Mouse (Mus musculus): ENCODE measurements around the gene Wnt3. TPM values are rescaled to one million over a fixed set of nuclear protein-coding genes. Genes with fewer than 3 reads are reported as not detected.
A peak's percentile ranks its signal among the peaks of the same experiment; 100 is the strongest.

The Wnt3 gene
- polyA plus RNA-seq (2016; fragmentation: Nextera tagmentation; extraction: Ambion mirVana): 5.3 and 5.8 TPM in 2 replicates

- Histone ChIP-seq H3K27me3 (ENCODE audit: low read depth, poor library complexity, severe bottlenecking) (peaks cover 100% of the 10 kb centered on the region), H3K4me1 (peaks cover 39% of the 10 kb centered on the region), H3K27ac (no peak within 1 kb of the TSS), H3K9me3 (replicated peaks) (no peaks in the 10 kb centered on the region), H3K4me3 (peak within 1 kb of the TSS; percentile 41), H3K36me3 (no peaks in the 10 kb centered on the region)
- WGBS: under 1% methylated on average over 60 of the region's 60 CpGs
- peak; percentile 70 for DNase-seq (ENCODE audit: low spot score)
Measured at GRCm38 (mm10) chr11:103773387-103774227, at the start of gene Wnt3. TSS of gene Wnt3 (plus strand) at chr11:103774150.

GRCm38 (mm10) chr11:103724331-103724771, 49.6 kb upstream of the Wnt3 start:
- no peak for DNase-seq (ENCODE audit: low spot score)
- no peaks in the 10 kb centered on the region for H3K9me3 ChIP-seq (replicated peaks)
- no peak overlapping the region for H3K27ac ChIP-seq
- H3K27me3 ChIP-seq (ENCODE audit: low read depth, poor library complexity, severe bottlenecking): peaks cover 7% of the 10 kb centered on the region; the same call in 1 of the 2 replicates
- H3K4me1 ChIP-seq: peaks cover 16% of the 10 kb centered on the region
- H3K36me3 ChIP-seq: no peaks in the 10 kb centered on the region
- 71% methylated on average over 11 of the region's 11 CpGs for WGBS
- H3K4me3 ChIP-seq: no peak overlapping the region

- H3K36me3 ChIP-seq: no peaks in the 10 kb centered on the region
- H3K9me3 ChIP-seq (replicated peaks): no peaks in the 10 kb centered on the region
- 79% methylated on average over 9 of the region's 9 CpGs for WGBS
- H3K4me1 ChIP-seq: peaks cover 7% of the 10 kb centered on the region
- peaks cover 38% of the 10 kb centered on the region; the same call in 1 of the 2 replicates for H3K27me3 ChIP-seq (ENCODE audit: low read depth, poor library complexity, severe bottlenecking)
- no peak for DNase-seq (ENCODE audit: low spot score)
- H3K27ac ChIP-seq: no peak overlapping the region
- no peak overlapping the region for H3K4me3 ChIP-seq
Measured at GRCm38 (mm10) chr11:103729282-103729985, 44.5 kb upstream of the Wnt3 start.

- H3K36me3 ChIP-seq: no peaks in the 10 kb centered on the region
- no peak overlapping the region for H3K27ac ChIP-seq
- peaks cover 42% of the 10 kb centered on the region; the same call in 1 of the 2 replicates for H3K27me3 ChIP-seq (ENCODE audit: low read depth, poor library complexity, severe bottlenecking)
- WGBS: 93% methylated on average over 9 of the region's 9 CpGs
- peaks cover 19% of the 10 kb centered on the region for H3K4me1 ChIP-seq
- H3K4me3 ChIP-seq: no peak overlapping the region
- no peaks in the 10 kb centered on the region for H3K9me3 ChIP-seq (replicated peaks)
- no peak for DNase-seq (ENCODE audit: low spot score)
Measured at GRCm38 (mm10) chr11:103731594-103731993, 42.4 kb upstream of the Wnt3 start.

GRCm38 (mm10) chr11:103732306-103732705, 41.6 kb upstream of the Wnt3 start:
- H3K27me3 ChIP-seq (ENCODE audit: low read depth, poor library complexity, severe bottlenecking): peaks cover 42% of the 10 kb centered on the region; the same call in 1 of the 2 replicates
- no peak overlapping the region for H3K4me3 ChIP-seq
- WGBS: 84% methylated on average over 7 of the region's 7 CpGs
- peaks cover 19% of the 10 kb centered on the region for H3K4me1 ChIP-seq
- no peaks in the 10 kb centered on the region for H3K36me3 ChIP-seq
- H3K9me3 ChIP-seq (replicated peaks): no peaks in the 10 kb centered on the region
- DNase-seq (ENCODE audit: low spot score): no peak
- H3K27ac ChIP-seq: no peak overlapping the region

GRCm38 (mm10) chr11:103733069-103733468, 40.9 kb upstream of the Wnt3 start:
- H3K4me1 ChIP-seq: peaks cover 19% of the 10 kb centered on the region
- H3K36me3 ChIP-seq: no peaks in the 10 kb centered on the region
- no peaks in the 10 kb centered on the region for H3K9me3 ChIP-seq (replicated peaks)
- no peak overlapping the region for H3K4me3 ChIP-seq
- H3K27ac ChIP-seq: no peak overlapping the region
- no peak for DNase-seq (ENCODE audit: low spot score)
- 73% methylated on average over 4 of the region's 4 CpGs for WGBS
- peaks cover 47% of the 10 kb centered on the region; the same call in 1 of the 2 replicates for H3K27me3 ChIP-seq (ENCODE audit: low read depth, poor library complexity, severe bottlenecking)

GRCm38 (mm10) chr11:103733961-103734360, 40.0 kb upstream of the Wnt3 start:
- Histone ChIP-seq H3K27me3 (ENCODE audit: low read depth, poor library complexity, severe bottlenecking) (peaks cover 51% of the 10 kb centered on the region; the same call in 1 of the 2 replicates), H3K27ac (no peak overlapping the region), H3K4me1 (peaks cover 18% of the 10 kb centered on the region), H3K36me3 (no peaks in the 10 kb centered on the region), H3K4me3 (no peak overlapping the region), H3K9me3 (replicated peaks) (no peaks in the 10 kb centered on the region)
- DNase-seq (ENCODE audit: low spot score): no peak
- 90% methylated on average over 2 of the region's 2 CpGs for WGBS

GRCm38 (mm10) chr11:103734411-103735045, 39.4 kb upstream of the Wnt3 start:
- H3K27ac ChIP-seq: no peak overlapping the region
- H3K27me3 ChIP-seq (ENCODE audit: low read depth, poor library complexity, severe bottlenecking): peaks cover 51% of the 10 kb centered on the region; the same call in 1 of the 2 replicates
- no peak for DNase-seq (ENCODE audit: low spot score)
- H3K36me3 ChIP-seq: no peaks in the 10 kb centered on the region
- no peaks in the 10 kb centered on the region for H3K9me3 ChIP-seq (replicated peaks)
- H3K4me1 ChIP-seq: peaks cover 12% of the 10 kb centered on the region
- WGBS: 64% methylated on average over 5 of the region's 5 CpGs
- no peak overlapping the region for H3K4me3 ChIP-seq

GRCm38 (mm10) chr11:103735046-103735781, 38.7 kb upstream of the Wnt3 start:
- 83% methylated on average over 19 of the region's 19 CpGs for WGBS
- Histone ChIP-seq H3K27ac (peak overlapping the region; percentile 46; the same call in 1 of the 2 replicates), H3K4me1 (peaks cover 12% of the 10 kb centered on the region), H3K4me3 (no peak overlapping the region), H3K27me3 (ENCODE audit: low read depth, poor library complexity, severe bottlenecking) (peaks cover 49% of the 10 kb centered on the region; the same call in 1 of the 2 replicates), H3K9me3 (replicated peaks) (no peaks in the 10 kb centered on the region), H3K36me3 (no peaks in the 10 kb centered on the region)
- DNase-seq (ENCODE audit: low spot score): no peak

GRCm38 (mm10) chr11:103749306-103750089, 24.5 kb upstream of the Wnt3 start, which contains the start of gene Wnt9b:
TSS of gene Wnt9b (minus strand) at chr11:103749821.
- Histone ChIP-seq H3K36me3 (no peaks in the 10 kb centered on the region), H3K27ac (0 out of 2 replicates have a peak within 1 kb of the TSS, but pooled peaks have one; percentile 12), H3K27me3 (ENCODE audit: low read depth, poor library complexity, severe bottlenecking) (peaks cover 97% of the 10 kb centered on the region), H3K4me3 (peak within 1 kb of the TSS; percentile 54), H3K4me1 (peaks cover 11% of the 10 kb centered on the region), H3K9me3 (replicated peaks) (no peaks in the 10 kb centered on the region)
- WGBS: under 1% methylated on average over 64 of the region's 68 CpGs
- DNase-seq (ENCODE audit: low spot score): peak; percentile 66

GRCm38 (mm10) chr11:103750612-103751011, 23.3 kb upstream of the Wnt3 start:
- no peak for DNase-seq (ENCODE audit: low spot score)
- H3K27me3 ChIP-seq (ENCODE audit: low read depth, poor library complexity, severe bottlenecking): peaks cover 89% of the 10 kb centered on the region
- no peak overlapping the region for H3K4me3 ChIP-seq
- no peaks in the 10 kb centered on the region for H3K36me3 ChIP-seq
- H3K4me1 ChIP-seq: peaks cover 11% of the 10 kb centered on the region
- H3K27ac ChIP-seq: no peak overlapping the region
- 74% methylated on average over 3 of the region's 3 CpGs for WGBS
- no peaks in the 10 kb centered on the region for H3K9me3 ChIP-seq (replicated peaks)

Data from limb, embryonic 10.5 days (tissue).